Mouse (Mus musculus): Measurements from ENCODE around the gene Ptgfrn.

- no peak for TF ChIP-seq CTCF (IDR thresholded peaks at IDR 0.05; ENCODE audit: borderline replicate concordance, insufficient read depth, low read depth, low read length)
- no peak for TF ChIP-seq POLR2A (IDR thresholded peaks at IDR 0.05; ENCODE audit: borderline replicate concordance, insufficient read depth, low read length)
Observed at GRCm38 (mm10) chr3:101144366-101144948, 34.4 kb upstream of the Ptgfrn start.

Measured in cerebellum, adult 2 months (tissue).